Mouse (Mus musculus): Measurements from ENCODE around the gene Casd1. TPM values are rescaled to one million over a fixed set of nuclear protein-coding genes. Genes with fewer than 3 reads are reported as not detected.

Gene Casd1
- polyA plus RNA-seq (2014; fragmentation: Nextera tagmentation; extraction: Ambion mirVana) = 31.4 and 34.1 TPM in 2 replicates

DNA sequence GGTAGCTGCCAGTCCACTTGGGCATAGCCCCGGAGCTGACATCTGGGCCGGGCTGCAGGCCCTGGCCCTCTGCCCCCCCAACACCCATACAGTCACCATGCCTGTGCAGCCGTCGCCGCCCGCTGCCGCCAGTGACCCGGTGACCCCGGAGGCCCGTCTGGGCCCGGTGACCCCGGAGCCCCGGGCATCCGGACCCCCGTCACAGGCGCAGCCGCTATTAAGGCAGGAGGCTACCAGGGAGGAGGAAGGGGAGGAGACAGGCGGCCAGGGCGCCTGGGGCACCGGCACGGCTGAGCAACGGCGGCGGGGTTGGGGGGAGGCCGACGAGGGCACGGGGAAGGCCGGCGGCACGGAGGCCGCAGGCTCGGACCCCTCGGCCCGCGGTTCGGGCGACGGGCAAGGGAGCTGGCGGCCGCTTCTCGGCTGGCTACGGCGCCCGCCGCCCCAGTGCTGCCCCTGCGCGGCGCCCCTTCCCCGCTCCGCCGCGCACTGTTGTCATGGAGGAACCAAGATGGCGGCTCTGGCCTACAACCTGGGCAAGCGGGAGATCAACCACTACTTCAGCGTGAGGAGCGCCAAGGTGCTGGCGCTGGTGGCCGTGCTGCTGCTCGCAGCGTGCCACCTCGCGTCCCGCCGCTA lies at the start of gene Casd1:
Casd1 (plus strand) TSS at position 182 of the 639 bp plus-strand sequence.
- peaks cover 22% of the 10 kb centered on the region for H3K4me1 ChIP-seq (replicated peaks; ENCODE audit: control insufficient read depth, insufficient read depth, low read length)
- H3K36me3 ChIP-seq (ENCODE audit: control insufficient read depth, insufficient read depth, low read length) = no peaks in the 10 kb centered on the region
- H3K27ac ChIP-seq (ENCODE audit: low read depth) = peak within 1 kb of the TSS; percentile 88
- WGBS = under 1% methylated on average over 64 of the region's 64 CpGs
- no peaks in the 10 kb centered on the region for H3K27me3 ChIP-seq (replicated peaks; ENCODE audit: control insufficient read depth, insufficient read depth, low read length)
- H3K4me3 ChIP-seq (ENCODE audit: low read depth, low read length) = peak within 1 kb of the TSS; percentile 74
- peak within 1 kb of the TSS; percentile 88 for H3K4me2 ChIP-seq (ENCODE audit: low read length)
- peak; percentile 90 for ATAC-seq (replicated peaks; ENCODE audit: low FRiP score, low TSS enrichment, low read depth)
- H3K9me3 ChIP-seq (ENCODE audit: control insufficient read depth, low read length) = no peaks in the 10 kb centered on the region
- peak; percentile 88 for DNase-seq (ENCODE audit: low spot score)
- peak within 1 kb of the TSS; percentile 94 for H3K9ac ChIP-seq (ENCODE audit: low read length)

DNA sequence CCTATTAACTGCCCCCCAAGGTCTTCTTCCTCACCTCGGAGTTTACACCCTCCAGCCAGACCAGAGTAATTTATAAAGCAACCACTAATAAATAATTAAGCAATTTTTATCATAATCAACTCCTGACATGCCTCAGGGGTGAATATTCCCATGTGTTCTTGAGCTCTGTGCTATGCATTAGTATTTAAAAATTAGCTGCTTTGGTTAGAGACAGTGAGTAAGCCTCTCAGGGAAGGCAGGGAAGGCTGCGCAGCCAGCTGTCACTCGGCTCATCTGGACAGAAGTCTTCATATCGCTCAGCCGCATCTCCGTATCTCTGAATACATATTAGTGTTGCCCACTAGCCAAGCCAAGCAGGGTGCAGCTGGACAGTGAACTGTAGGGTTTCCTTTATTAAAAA lies 45.3 kb upstream of the Casd1 start:
- H3K4me2 ChIP-seq (ENCODE audit: low read length) = no peak overlapping the region
- H3K4me1 ChIP-seq (replicated peaks; ENCODE audit: control insufficient read depth, insufficient read depth, low read length) = peaks cover 5% of the 10 kb centered on the region; the same call in 1 of the 2 replicates
- H3K27ac ChIP-seq (ENCODE audit: low read depth) = no peak overlapping the region
- no peak overlapping the region for H3K4me3 ChIP-seq (ENCODE audit: low read depth, low read length)
- H3K27me3 ChIP-seq (replicated peaks; ENCODE audit: control insufficient read depth, insufficient read depth, low read length) = no peaks in the 10 kb centered on the region
- H3K9ac ChIP-seq (ENCODE audit: low read length) = no peak overlapping the region
- no peaks in the 10 kb centered on the region for H3K36me3 ChIP-seq (ENCODE audit: control insufficient read depth, insufficient read depth, low read length)
- DNase-seq (ENCODE audit: low spot score) = no peak
- WGBS = 81% methylated on average over 6 of the region's 6 CpGs
- ATAC-seq (replicated peaks; ENCODE audit: low FRiP score, low TSS enrichment, low read depth) = no peak
- H3K9me3 ChIP-seq (ENCODE audit: control insufficient read depth, low read length) = no peaks in the 10 kb centered on the region

DNA sequence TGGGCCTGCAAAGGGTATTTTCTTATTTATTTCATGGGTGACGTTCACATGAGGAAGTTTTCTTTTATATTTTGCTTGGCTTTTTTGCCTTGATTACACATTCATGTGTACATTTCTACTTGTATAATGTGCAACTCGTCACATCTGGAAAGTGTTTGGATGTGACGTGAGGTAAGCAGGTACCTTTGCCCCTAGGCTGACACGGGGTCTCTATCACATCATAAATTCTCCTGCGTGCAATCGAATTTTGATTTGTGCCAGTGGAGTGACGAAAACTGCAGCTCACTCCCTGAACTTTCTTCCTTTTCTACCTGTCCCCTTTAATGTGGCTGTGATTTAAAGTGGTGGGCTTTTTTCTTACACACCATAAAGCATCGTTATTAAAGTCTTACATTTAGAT lies 43.6 kb upstream of the Casd1 start:
- Histone ChIP-seq H3K36me3 (ENCODE audit: control insufficient read depth, insufficient read depth, low read length) (no peaks in the 10 kb centered on the region), H3K4me2 (ENCODE audit: low read length) (no peak overlapping the region), H3K27me3 (replicated peaks; ENCODE audit: control insufficient read depth, insufficient read depth, low read length) (no peaks in the 10 kb centered on the region), H3K9me3 (ENCODE audit: control insufficient read depth, low read length) (no peaks in the 10 kb centered on the region), H3K9ac (ENCODE audit: low read length) (no peak overlapping the region), H3K4me1 (replicated peaks; ENCODE audit: control insufficient read depth, insufficient read depth, low read length) (peaks cover 19% of the 10 kb centered on the region), H3K4me3 (ENCODE audit: low read depth, low read length) (no peak overlapping the region), H3K27ac (ENCODE audit: low read depth) (no peak overlapping the region)
- DNase-seq (ENCODE audit: low spot score) (no peak), ATAC-seq (replicated peaks; ENCODE audit: low FRiP score, low TSS enrichment, low read depth) (no peak)
- 56% methylated on average over 8 of the region's 8 CpGs for WGBS

DNA sequence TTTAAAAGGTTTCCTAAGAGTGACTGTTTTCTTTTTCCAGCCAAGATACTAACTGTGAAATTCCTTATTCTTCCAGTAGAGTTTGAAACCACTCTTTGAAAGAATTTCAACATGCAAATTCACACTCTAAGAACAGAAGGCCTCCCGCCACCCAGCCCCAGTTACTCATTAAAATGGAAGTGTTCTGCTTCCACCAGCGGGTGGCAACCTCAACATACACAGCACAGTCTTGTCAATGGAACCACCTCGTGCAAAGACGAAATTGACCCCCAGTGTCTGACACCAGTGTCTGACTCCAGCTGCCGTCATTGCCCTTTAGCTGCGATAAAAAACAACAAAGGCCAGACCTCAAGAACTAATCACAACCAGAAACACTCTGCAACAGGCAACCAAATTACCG lies 43.0 kb upstream of the Casd1 start:
- no peak overlapping the region for H3K27ac ChIP-seq (ENCODE audit: low read depth)

DNA sequence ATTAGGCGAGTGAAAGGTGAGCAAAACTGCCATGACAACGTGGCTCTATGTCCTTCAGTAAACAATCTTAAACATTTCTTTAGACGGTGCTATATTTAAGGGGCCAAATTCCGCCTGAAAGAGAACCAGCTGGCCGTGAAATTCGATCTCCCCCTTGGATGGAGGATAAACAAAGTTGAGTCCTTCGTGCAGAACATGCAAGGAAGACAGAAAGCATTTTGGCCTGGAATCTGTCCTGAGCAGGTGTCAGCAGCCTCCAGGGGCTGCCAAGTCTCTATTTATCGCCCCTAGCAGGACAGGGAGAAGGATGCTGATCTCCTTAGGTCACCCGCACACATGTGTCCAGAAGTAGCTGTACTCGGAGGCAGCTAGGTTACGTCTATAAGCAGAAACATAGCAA lies 39.5 kb upstream of the Casd1 start:
- H3K9ac ChIP-seq (ENCODE audit: low read length) = no peak overlapping the region
- H3K27ac ChIP-seq (ENCODE audit: low read depth) = peak overlapping the region; percentile 63
- H3K27me3 ChIP-seq (replicated peaks; ENCODE audit: control insufficient read depth, insufficient read depth, low read length) = no peaks in the 10 kb centered on the region
- DNase-seq (ENCODE audit: low spot score) (peak; percentile 73), ATAC-seq (replicated peaks; ENCODE audit: low FRiP score, low TSS enrichment, low read depth) (peak; percentile 64; the same call in 1 of the 2 replicates)
- H3K4me3 ChIP-seq (ENCODE audit: low read depth, low read length) = no peak overlapping the region
- H3K4me1 ChIP-seq (replicated peaks; ENCODE audit: control insufficient read depth, insufficient read depth, low read length) = peaks cover 24% of the 10 kb centered on the region
- H3K9me3 ChIP-seq (ENCODE audit: control insufficient read depth, low read length) = peaks cover 5% of the 10 kb centered on the region; the same call in 1 of the 2 replicates
- peak overlapping the region; percentile 7; the same call in 1 of the 2 replicates for H3K4me2 ChIP-seq (ENCODE audit: low read length)
- no peaks in the 10 kb centered on the region for H3K36me3 ChIP-seq (ENCODE audit: control insufficient read depth, insufficient read depth, low read length)
- WGBS = 15% methylated on average over 11 of the region's 11 CpGs

More for the DNA sequence above, 43.0 kb upstream of the Casd1 start:
- Histone ChIP-seq H3K4me2 (ENCODE audit: low read length) (no peak overlapping the region), H3K4me3 (ENCODE audit: low read depth, low read length) (no peak overlapping the region), H3K9ac (ENCODE audit: low read length) (no peak overlapping the region), H3K9me3 (ENCODE audit: control insufficient read depth, low read length) (no peaks in the 10 kb centered on the region), H3K4me1 (replicated peaks; ENCODE audit: control insufficient read depth, insufficient read depth, low read length) (peaks cover 23% of the 10 kb centered on the region), H3K27me3 (replicated peaks; ENCODE audit: control insufficient read depth, insufficient read depth, low read length) (no peaks in the 10 kb centered on the region), H3K36me3 (ENCODE audit: control insufficient read depth, insufficient read depth, low read length) (no peaks in the 10 kb centered on the region)
- 19% methylated on average over 7 of the region's 7 CpGs for WGBS
- DNase-seq (ENCODE audit: low spot score) (no peak), ATAC-seq (replicated peaks; ENCODE audit: low FRiP score, low TSS enrichment, low read depth) (no peak)

DNA sequence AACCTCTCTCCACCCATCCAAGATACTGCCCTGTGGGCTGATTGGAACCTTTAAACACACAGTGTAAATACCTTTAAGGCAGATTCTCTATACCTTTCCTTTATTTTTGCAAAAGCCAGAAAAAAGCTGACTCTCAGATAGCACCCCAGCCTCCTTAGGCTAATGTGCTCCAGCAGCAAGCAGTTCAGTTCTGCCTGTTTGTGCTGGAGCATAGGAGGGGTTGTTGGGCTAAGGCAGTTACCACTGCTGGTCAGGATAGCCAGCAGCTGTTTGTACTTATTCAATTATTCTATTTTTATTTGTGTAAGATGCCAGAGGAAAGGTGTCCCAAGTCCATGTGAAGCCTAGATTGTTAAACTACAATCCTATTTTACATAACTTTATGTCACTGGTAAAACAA lies 39.0 kb upstream of the Casd1 start:
- Histone ChIP-seq H3K9ac (ENCODE audit: low read length) (no peak overlapping the region), H3K9me3 (ENCODE audit: control insufficient read depth, low read length) (peaks cover 5% of the 10 kb centered on the region; the same call in 1 of the 2 replicates), H3K4me1 (replicated peaks; ENCODE audit: control insufficient read depth, insufficient read depth, low read length) (peaks cover 24% of the 10 kb centered on the region), H3K4me3 (ENCODE audit: low read depth, low read length) (no peak overlapping the region), H3K27ac (ENCODE audit: low read depth) (peak overlapping the region; percentile 63), H3K4me2 (ENCODE audit: low read length) (no peak overlapping the region), H3K27me3 (replicated peaks; ENCODE audit: control insufficient read depth, insufficient read depth, low read length) (no peaks in the 10 kb centered on the region), H3K36me3 (ENCODE audit: control insufficient read depth, insufficient read depth, low read length) (no peaks in the 10 kb centered on the region)
- no peak for DNase-seq (ENCODE audit: low spot score)
- no peak for ATAC-seq (replicated peaks; ENCODE audit: low FRiP score, low TSS enrichment, low read depth)

DNA sequence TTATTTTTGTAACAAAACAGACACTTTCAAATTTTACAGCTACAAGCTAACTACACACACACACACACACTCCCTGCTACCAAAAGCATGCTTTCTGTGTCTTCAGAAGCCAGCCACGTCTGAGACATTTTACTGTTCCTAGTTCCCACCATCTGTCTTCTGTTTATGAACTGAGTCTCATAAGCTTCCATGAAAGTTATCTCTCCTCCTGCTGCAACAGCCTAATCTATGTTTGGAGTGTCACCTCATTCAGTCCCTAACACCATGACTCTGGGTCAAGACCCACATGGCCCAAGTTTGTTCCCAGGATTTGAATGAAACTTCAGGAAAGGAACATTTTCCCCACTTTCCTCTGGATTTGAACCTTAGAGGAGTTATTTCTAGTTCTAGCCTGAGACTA lies 38.2 kb upstream of the Casd1 start:
- Histone ChIP-seq H3K4me2 (ENCODE audit: low read length) (no peak overlapping the region), H3K4me3 (ENCODE audit: low read depth, low read length) (no peak overlapping the region), H3K9me3 (ENCODE audit: control insufficient read depth, low read length) (peaks cover 5% of the 10 kb centered on the region; the same call in 1 of the 2 replicates), H3K27ac (ENCODE audit: low read depth) (no peak overlapping the region), H3K9ac (ENCODE audit: low read length) (no peak overlapping the region), H3K4me1 (replicated peaks; ENCODE audit: control insufficient read depth, insufficient read depth, low read length) (peaks cover 24% of the 10 kb centered on the region), H3K36me3 (ENCODE audit: control insufficient read depth, insufficient read depth, low read length) (no peaks in the 10 kb centered on the region), H3K27me3 (replicated peaks; ENCODE audit: control insufficient read depth, insufficient read depth, low read length) (no peaks in the 10 kb centered on the region)
- DNase-seq (ENCODE audit: low spot score) (no peak), ATAC-seq (replicated peaks; ENCODE audit: low FRiP score, low TSS enrichment, low read depth) (no peak)
- 44% methylated on average over 1 of the region's 1 CpGs for WGBS

DNA sequence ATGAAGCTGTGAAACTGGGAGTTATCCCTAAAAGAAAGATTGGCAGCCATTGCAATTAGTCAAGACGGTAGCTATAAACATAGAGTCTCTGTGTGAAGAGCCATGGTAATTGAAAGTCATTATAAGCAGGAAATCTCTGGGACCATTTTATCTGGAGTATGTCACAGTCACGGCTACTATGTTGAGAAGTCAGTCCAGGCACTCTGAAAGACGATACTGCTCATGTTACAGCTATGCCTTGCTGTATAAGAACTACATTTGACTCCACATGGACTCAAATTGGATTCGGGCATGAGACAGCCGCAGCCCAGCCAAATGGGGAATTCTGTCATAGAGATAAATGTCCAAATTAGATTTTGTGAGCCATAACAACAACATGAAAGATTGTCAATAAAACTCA lies 37.2 kb upstream of the Casd1 start:
- H3K4me1 ChIP-seq (replicated peaks; ENCODE audit: control insufficient read depth, insufficient read depth, low read length) = peaks cover 24% of the 10 kb centered on the region
- H3K9me3 ChIP-seq (ENCODE audit: control insufficient read depth, low read length) = peaks cover 5% of the 10 kb centered on the region; the same call in 1 of the 2 replicates
- no peak overlapping the region for H3K4me2 ChIP-seq (ENCODE audit: low read length)
- WGBS = 45% methylated on average over 5 of the region's 5 CpGs
- H3K4me3 ChIP-seq (ENCODE audit: low read depth, low read length) = no peak overlapping the region
- ATAC-seq (replicated peaks; ENCODE audit: low FRiP score, low TSS enrichment, low read depth) (no peak), DNase-seq (ENCODE audit: low spot score) (no peak)
- H3K27ac ChIP-seq (ENCODE audit: low read depth) = no peak overlapping the region
- no peak overlapping the region for H3K9ac ChIP-seq (ENCODE audit: low read length)
- H3K36me3 ChIP-seq (ENCODE audit: control insufficient read depth, insufficient read depth, low read length) = no peaks in the 10 kb centered on the region
- no peaks in the 10 kb centered on the region for H3K27me3 ChIP-seq (replicated peaks; ENCODE audit: control insufficient read depth, insufficient read depth, low read length)

DNA sequence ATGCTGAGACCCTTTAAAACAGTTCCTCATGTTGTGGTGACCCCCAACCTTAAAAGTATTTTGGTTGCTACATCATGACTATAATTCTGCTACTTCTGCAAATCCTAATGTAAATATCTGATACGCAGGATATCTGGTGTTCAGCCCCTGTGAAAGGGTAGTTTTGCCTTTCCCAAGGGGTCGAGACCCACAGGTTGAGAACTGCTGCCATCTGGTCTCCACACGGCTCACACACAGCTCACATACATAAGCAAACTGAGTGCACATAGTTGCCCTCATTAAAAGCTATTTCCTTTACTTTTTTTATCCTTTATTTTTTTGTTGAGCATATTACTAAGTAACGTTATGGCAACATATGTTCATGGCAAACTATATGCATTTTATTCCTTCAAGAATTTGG lies 30.2 kb upstream of the Casd1 start:
- H3K36me3 ChIP-seq (ENCODE audit: control insufficient read depth, insufficient read depth, low read length) = no peaks in the 10 kb centered on the region
- no peaks in the 10 kb centered on the region for H3K9me3 ChIP-seq (ENCODE audit: control insufficient read depth, low read length)
- no peaks in the 10 kb centered on the region for H3K4me1 ChIP-seq (replicated peaks; ENCODE audit: control insufficient read depth, insufficient read depth, low read length)
- H3K4me3 ChIP-seq (ENCODE audit: low read depth, low read length) = no peak overlapping the region
- WGBS = 45% methylated on average over 4 of the region's 4 CpGs
- H3K4me2 ChIP-seq (ENCODE audit: low read length) = no peak overlapping the region
- no peak overlapping the region for H3K27ac ChIP-seq (ENCODE audit: low read depth)
- ATAC-seq (replicated peaks; ENCODE audit: low FRiP score, low TSS enrichment, low read depth) (no peak), DNase-seq (ENCODE audit: low spot score) (no peak)
- no peak overlapping the region for H3K9ac ChIP-seq (ENCODE audit: low read length)
- H3K27me3 ChIP-seq (replicated peaks; ENCODE audit: control insufficient read depth, insufficient read depth, low read length) = no peaks in the 10 kb centered on the region
